Mouse (Mus musculus) adrenal gland, adult 18-20 months (tissue): ENCODE results near the gene Rad9b. TPM values are rescaled to one million over a fixed set of nuclear protein-coding genes. Genes with fewer than 3 reads are reported as not detected.

Experiments used
- DNase-seq, 2 experiments: peaks; one replicate each; pipeline ENCODE4 v3.0.0; 2021 to 2022; ENCODE audit warnings: low spot score in 2 of 2
- long read RNA-seq, 2 experiments: library from polyadenylated mRNA; stranded (forward); transcript quantifications; one replicate each; pipeline ENCODE4 v2.0.0; 2021
- total RNA-seq, 2 experiments: library from RNA; stranded (reverse); gene quantifications; 1 replicate in 1 of 2; 2 replicates in 1 of 2; pipeline ENCODE4 v1.2.3; 2021

The Rad9b gene
- 1 to 10 TPM; 2.4 TPM for total RNA-seq
- long read RNA-seq, experiment 1: 0 reads
- long read RNA-seq, experiment 2: 0 reads

DNA sequence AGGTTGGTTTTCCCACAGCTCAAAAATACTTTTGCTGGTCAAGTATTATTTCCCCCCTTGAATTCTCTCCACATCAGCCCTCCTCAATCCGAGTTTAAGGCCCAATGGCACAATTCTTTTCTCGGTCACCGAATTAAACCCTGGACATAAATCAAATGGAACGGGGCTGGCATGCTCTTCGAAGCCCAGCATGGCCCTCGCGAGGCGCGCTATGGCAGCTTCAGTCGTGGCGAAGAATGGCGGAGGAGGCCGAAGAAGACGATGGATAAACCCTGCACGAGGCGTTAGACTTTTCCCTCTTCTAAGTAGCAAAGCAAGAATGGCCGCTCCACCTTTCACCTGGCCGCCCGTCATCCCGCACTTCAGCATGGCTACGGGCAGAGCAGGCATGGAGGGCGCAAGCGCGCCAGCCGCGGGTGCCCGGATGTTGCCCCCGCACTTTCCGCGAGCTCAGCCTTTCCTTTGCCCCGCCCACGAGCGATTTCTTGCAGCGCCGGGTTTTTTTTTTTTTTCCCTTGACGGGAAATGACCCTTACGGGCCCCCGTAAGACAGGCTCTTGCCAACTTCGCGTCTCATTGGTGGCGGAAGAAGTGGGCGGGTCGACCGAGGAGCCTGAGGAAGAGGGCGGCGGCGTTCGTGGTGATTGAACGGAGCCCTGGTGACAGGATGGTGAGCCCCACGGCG lies at the start of gene Rad9b, which contains the start of gene Vps29:
Gene Rad9b, minus strand, starts transcription at position 427 of the 685 bp plus-strand sequence.
Gene Vps29, plus strand, starts transcription at position 563 of the 685 bp plus-strand sequence.
- DNase-seq: peak; percentile 98

GRCm38 (mm10) chr5:122403362-122403761 lies 49.3 kb upstream of the Rad9b start:
- no peak for DNase-seq

DNA sequence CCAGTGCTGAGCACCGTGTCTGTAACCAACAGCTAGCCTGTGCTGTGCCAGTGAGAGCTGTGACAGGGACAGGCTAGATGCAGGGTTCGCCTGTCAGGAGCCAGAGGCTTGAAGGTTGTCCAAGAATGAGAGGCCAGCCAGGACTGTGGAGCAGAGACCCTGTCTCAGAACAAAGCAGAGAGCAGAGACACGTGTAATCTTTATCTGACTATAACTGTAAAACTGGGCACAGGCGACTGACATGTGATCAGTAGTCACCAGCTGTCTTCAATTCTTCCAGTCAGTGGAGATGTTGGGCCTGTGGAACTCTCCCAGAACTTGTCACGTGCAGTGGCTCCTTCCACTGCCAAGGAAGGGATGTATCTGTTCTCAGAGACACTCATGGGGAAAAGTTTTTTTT lies 48.7 kb upstream of the Rad9b start:
- DNase-seq: no peak

DNA sequence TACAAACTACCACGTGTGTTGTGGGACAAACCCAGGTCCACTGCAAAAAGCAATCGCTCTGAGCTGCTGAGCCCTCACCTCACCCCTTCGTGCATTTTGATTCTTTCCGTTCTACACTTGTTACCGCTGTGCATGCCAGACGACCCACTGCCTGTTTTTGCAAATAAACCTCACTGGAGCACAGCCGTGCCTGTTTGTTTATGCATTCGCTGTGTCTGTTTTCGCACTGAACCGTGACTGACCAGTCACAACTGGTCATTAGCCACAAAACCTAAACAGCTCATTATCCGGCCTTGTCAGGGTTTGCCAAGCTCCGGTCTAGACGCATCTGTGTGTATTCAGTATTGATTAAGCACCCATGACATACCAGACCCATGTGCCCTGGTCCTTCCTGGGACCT lies 48.1 kb upstream of the Rad9b start:
- DNase-seq: no peak

- peak; percentile 81 to 85 for DNase-seq
Observed at GRCm38 (mm10) chr5:122401303-122401640, 47.2 kb upstream of the Rad9b start.

DNA sequence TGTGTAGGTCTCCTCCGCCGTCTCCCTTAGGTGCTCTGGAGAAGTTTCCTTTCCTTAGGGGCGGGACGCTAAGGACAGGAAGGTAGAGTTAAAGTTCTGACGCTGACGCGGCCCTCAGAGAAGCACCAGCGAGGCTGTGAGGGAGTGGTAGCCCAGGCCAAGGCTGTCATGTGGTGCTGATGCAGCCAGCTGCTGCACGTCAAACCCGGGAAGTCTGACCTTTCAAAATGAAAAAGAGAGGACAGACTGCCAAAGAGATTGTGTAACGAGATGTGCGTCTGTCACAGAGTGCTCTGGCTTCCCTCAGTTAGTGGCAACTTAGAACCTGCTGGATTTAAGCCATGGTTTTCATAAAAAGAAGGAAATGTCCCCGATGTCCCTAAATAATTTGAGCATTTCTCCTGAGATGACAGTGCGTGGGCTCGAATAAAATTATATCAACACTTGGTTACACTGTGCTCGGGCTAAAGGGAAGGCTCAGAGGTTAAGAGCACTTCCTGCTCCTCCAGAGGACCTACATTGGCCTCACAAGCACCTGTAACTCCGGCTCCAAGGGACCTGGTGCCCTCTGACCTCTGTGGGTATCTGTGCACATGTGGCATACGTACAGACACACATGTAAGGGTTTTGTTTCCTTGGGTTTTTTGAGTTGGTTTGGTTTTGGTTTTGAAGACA lies 46.7 kb upstream of the Rad9b start:
- peak; percentile 60 to 64 for DNase-seq

DNA sequence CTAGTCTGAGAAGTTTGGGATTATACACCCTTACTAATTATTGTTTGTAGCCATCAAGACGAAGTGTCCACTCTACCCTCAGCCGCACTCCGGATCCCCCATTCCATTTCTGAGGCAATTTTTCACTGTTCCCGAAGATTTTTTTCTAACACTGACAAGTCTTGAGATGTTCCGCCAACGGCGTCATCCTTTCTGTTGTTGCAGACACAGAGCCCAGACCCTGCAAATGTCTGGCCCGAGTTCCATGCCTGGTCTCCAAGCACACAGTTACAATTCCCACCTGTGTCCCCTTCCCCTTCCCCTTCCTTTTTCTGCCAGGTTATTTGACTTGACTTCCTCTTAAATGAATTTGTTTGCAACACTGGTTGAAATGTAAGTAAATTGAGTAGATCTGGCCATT lies 45.8 kb upstream of the Rad9b start:
- no peak for DNase-seq

GRCm38 (mm10) chr5:122397495-122397894 lies 43.5 kb upstream of the Rad9b start:
- DNase-seq: no peak

DNA sequence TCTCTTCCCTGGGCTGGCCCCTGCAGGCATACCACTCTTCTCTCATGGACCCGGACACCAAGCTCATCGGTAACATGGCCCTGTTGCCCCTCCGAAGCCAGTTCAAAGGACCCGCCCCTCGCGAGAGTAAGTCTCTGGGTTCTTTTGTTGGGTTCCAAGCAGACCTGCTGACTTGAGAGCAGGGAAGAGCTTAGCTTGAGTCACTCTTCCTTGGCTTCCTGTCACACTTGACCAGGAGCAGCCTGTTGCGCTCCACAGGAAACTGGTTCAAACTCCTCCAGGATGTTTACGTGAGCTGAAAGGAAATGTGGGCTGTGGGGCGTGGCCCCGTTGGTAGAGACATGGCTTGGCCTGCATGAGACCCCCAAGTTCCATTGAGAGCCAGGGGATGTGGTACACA lies 42.8 kb upstream of the Rad9b start:
- DNase-seq: no peak

DNA sequence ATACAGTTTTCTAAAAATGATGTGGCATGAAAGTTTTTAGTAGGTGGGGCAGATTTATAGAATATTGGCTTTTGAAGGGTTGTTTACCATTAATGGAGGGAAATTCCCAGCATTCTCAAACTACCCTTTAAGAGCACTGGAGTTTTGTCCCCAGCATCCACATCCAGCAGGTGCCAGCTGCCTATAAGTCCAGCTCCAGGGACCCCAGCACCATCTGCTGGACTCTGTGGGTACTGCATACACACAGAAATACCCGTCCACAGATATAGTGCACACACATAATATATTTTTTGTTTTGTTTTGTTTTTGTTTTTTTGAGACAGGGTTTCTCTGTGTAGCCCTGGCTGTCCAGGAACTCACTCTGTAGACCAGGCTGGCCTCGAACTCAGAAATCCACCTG lies 39.9 kb upstream of the Rad9b start:
- peak; percentile 70 to 83 for DNase-seq

DNA sequence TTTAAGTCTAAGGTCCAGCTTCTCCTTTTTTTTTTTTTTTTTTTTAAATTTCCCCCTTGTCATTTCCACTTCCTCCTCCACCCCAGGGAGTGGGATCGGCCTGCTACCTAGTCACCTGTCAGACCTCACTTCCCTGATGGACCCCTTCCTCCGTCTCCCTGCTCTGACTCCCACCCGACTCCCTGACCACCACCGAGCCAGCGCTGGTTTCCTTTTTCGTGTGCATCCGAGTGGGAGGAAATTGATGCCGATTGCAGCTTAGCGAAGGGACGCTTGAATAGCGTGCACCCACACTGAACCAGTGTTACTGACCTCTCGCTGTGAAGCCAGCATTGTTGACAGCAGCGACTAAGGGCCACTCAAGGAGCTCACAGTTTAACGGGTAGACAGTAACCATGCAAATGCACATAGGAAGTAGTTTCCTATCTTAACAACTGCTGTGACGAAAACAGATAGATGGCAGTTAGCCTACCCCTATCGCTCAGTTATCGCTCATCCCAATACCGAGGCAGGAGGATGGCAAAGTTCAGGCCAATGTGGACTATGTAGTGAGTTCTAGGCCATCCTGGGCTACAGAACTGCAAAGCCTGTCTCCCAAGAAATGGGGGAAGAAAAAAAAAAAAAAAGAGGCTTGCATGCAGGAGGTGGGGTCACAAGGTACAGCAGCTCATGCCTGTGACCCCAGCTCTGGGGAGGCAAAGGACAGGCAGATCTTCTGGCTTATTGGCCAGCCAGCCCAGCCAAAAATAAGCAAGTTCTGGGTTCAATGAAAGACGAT lies 38.4 kb upstream of the Rad9b start:
- DNase-seq: no peak

DNA sequence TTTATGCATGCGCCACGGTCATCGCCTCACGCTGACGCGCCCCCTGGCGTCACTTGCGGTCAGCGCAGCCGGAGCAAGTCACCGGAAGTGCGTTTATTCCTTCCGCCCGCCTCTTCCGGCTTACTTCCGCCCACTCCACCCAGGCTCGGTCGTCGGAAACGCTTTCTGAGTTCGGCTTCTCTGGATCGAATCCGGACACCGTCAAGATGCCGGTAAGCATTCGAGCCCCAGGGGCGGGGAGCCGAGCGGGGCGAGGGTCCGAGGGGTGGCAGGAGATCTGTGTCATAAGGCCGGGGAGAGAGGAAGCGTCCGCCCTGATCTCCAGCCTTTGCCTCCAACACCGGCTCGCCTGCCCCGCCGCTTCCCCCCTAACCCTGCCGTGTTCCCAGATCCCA lies 37.8 kb upstream of the Rad9b start, which contains the start of gene Arpc3:
Gene Arpc3, plus strand, starts transcription at position 93 of the 395 bp plus-strand sequence.
- peak; percentile 89 to 95 for DNase-seq

GRCm38 (mm10) chr5:122391178-122391785 lies 37.2 kb upstream of the Rad9b start:
- no peak for DNase-seq

- DNase-seq: no peak
Observed at GRCm38 (mm10) chr5:122390671-122391070, 36.6 kb upstream of the Rad9b start.

GRCm38 (mm10) chr5:122390006-122390405 lies 36.0 kb upstream of the Rad9b start:
- DNase-seq: no peak

DNA sequence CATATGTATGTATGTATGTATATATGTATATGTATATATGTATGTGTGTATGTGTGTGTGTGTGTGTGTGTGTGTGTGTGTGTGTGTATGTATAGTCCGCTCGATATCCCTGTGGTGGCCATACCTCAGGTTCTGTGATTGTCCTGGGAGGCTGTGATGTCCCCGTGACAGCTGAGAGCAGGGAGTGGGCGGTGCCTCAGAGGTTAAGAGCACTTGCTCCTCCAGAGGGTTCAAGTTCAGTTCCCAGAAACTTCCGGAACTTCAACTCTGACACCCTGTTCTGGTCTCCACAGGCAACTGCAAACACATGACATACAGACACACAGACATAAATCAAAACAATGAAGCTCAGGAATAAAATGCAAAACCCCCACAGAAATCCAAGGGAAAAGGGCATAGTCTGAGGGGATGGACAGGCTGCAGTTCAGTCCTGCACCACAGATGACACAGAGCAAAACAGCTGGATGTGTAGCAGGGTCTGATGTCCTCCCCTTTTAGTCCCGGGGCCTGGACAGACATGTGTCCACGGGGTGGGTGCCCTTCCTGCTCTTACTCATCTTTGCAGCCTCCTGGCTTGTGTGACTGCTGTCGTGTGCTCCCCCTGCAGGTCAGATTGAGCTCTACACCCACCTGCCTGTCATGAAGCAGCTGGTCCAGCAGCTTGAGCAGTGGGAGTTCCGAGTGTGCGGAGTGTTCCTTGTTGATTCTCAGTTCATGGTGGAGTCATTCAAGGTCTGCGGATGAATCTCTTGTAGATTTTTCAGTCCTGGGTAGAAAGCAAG lies 25.5 kb upstream of the Rad9b start:
- DNase-seq: peak; percentile 62 to 68

- DNase-seq: no peak
Observed at GRCm38 (mm10) chr5:122378171-122378570, 24.1 kb upstream of the Rad9b start.

GRCm38 (mm10) chr5:122377101-122377833 lies 23.2 kb upstream of the Rad9b start:
- DNase-seq: no peak

GRCm38 (mm10) chr5:122372878-122373277 lies 18.8 kb upstream of the Rad9b start:
- DNase-seq: no peak
